Mouse (Mus musculus): ENCODE results near the gene Sept5.

GRCm38 (mm10) chr16:18583169-18583568, 46.6 kb downstream of the Sept5 start:
- TF ChIP-seq MYOD1 (IDR thresholded peaks at IDR 0.05; ENCODE audit: control insufficient read depth, insufficient read length, low read depth): no peak
- no peak for TF ChIP-seq CTCF (IDR thresholded peaks at IDR 0.05; ENCODE audit: control insufficient read depth, insufficient read depth, insufficient read length)
